Mouse (Mus musculus) gastrocnemius, adult 18-20 months (tissue): ENCODE measurements around the gene Upf2. TPM values are rescaled to one million over a fixed set of nuclear protein-coding genes. Genes with fewer than 3 reads are reported as not detected.
"Not testable (repeated sequence)": the region's sequence is repeated elsewhere in the genome, so short reads cannot be mapped to it uniquely, and the experiment has no call there.

Source experiments
- DNase-seq: peaks from one replicate; pipeline ENCODE4 v3.0.0; 2021; ENCODE audit warnings: low spot score
- total RNA-seq, 2 experiments: library from RNA; stranded (reverse); gene quantifications; 2 replicates each; pipeline ENCODE4 v1.2.3; 2021

The Upf2 gene
- total RNA-seq, 2 experiments from 2014 or later: 29.0 to 29.4 TPM

DNA sequence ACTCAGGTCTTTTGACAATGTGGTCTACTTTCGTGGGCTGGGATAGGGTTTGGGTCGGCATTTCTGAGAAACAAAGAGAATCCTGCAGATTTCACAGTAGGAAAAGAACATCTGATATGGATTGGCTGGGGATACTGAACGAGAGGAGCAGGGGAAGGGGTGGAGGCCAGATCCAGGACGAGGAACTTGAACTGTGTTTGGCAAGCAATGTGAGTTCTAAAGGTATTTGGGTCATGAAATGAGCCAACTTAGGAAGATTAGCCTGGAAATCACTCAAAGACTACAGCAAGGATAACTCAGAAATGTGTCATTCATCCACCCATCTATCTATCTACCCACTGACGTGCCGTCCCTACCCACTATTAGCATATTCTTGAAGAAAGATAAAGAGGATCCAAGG lies 116.1 kb downstream of the Upf2 start:
- no peak for DNase-seq

- DNase-seq: no peak
Observed at GRCm38 (mm10) chr2:6070925-6071324, 119.7 kb downstream of the Upf2 start.

GRCm38 (mm10) chr2:6071598-6072440 lies 120.5 kb downstream of the Upf2 start:
- no peak for DNase-seq

DNA sequence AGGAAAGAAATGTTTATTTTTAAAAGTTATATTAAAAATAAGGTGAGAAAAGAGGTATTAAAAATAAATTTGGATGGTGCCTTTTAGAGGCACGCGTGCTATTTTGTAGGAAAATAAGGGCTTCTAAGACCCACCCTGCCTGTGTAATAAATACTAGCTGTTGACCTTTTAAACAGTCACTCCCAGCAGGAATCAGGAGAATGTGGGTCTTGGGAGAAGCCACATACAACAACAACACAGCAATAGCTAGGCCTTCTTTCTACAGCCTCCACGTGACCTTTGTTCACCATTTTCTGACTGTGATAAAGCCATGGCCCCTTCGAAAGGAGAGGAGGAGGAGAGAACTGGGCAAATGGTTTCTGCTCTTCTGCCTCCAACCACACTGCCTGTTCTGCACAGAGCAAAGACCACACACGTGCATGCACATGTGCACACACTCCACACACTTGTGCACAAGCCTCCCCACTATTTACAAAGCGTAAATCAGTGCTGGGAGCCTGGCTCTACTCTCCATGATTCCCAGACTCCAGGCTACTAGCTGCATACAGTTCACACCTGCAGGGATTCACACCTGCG lies 121.5 kb downstream of the Upf2 start:
- no peak for DNase-seq

DNA sequence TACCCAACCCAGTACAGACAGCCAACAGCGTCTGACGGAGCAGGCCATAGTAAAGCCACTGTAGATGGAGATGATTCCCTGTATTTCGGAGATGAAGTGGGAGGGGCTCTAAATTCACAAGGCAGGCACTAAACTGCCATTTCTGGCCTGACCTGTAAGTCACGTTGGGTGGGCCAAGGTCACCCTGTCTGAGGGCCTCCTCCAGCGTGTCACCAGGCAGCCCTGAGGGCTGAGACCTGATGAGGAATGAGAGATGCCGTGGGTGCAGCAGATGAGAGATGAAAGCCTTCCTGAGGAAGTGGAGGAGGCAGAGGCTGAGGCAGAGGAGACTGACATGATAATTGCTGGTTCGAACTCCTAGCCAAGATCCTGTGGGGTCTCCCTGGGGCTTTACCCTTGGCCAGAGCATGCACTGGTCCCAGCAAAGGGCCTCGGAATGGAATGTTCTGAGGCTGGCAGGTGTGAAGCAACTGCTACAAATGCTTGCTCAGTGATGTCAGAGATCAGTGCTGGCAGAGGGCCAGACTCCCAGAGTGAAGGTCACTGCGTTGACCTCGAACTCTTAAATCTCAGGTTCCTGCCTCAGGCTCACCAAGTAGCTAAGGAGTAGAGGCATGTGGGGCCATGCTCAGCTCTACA lies 123.7 kb downstream of the Upf2 start:
- DNase-seq: no peak

DNA sequence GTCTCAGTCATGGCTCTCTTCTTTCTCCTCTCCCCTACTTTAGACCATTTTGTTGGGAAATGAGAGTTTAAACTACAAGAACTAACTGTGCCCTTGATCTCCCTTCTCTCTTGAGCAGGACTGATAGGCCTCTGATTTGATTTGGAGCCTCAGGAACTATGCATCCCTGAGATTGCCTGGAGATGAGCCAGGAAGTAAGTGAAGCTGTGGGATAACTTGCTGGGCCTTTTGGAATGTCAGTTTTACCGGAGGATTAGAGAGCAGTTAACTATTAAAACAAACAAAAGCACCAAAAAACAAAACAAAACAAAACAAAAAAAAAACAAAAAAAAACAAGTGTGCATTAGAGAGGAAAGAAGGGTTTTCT lies 124.2 kb downstream of the Upf2 start:
- no peak for DNase-seq

- no peak for DNase-seq
Observed at GRCm38 (mm10) chr2:6080037-6080436, 128.8 kb downstream of the Upf2 start.

GRCm38 (mm10) chr2:6081108-6081507 lies 129.8 kb downstream of the Upf2 start:
- DNase-seq: no peak

GRCm38 (mm10) chr2:6082615-6083014 lies 131.3 kb downstream of the Upf2 start:
- DNase-seq: no peak

DNA sequence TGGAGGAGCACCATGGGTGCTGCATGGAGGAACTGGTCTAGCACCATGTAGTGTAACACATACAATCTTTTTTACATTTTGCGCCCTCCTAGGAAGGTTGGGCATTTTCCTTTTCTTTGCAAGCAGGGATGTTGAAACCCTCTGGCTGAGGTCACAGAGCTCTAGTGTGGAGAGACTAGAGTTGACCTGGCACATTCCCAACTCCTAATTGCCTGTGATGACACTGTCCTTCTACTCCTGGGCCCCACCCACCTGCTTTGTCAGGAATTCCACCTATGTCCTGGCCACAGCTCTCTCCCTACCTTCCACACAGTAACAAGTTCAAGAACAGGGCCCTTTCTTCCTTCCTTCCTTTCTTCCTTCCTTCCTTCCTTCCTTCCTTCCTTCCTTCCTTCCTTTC lies 132.4 kb downstream of the Upf2 start:
- no peak for DNase-seq

DNA sequence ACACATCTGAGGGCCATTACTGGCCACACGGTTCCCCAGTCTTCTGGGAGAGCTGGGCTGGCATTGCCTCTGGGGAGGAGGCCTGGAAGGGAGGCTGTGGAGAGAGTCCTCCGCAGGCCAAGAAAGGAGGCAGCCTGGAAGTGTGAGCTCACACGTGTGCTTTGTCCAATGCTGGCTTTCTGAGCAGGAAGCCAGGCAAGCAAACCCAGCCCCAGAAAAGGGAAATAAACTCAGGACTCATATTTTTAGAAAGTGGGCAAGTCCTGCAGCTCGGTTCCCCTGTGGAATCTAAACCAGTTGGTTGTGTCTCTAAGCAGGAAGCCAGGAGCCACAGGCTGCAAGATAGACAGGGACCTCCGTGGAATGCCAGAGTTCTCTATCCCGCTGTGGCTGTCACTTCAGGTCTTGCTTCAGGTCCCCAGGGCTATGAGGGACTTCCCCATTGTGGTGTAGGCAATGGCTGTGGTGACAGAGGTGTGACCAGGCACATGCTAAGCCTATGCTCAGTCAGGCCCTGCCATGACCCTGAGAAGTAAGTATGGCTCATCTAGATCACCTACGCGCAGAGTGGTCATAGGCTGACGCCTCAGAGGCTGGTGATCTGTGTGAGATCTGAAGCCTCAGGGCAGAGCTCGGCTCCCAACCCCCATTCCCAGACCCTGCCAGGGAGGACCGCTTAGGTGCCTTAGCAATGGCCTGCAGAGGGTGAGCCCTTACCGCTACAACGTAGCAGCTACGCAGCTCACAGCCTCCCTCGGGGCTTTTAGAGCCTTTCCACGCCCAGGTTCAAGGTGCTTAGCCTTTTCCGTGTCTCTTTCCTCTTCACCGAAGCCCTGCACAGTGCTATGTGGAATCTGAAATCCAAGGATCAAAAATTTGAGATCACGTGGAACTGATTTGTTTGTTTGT lies 134.6 kb downstream of the Upf2 start:
- no peak for DNase-seq

DNA sequence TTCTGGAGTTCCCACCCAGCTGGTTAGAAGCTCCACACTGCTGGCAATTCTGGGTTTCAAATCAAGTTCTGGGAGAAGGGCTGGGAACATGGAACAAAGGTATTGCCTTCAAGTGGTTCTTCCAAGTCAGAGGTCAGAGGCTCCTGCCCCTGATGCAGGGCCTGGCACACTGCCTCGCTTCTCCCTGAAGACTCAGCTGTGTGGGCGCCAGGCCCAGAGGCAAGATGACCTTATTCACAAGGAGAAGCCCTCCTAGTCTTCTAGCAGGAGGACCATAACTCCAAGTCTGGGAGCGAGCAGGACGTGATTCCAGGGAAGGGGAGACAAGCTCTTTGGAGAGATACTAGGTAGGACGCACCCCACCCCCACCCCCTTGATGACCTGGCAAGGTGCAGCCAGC lies 135.9 kb downstream of the Upf2 start:
- DNase-seq: peak; percentile 42

GRCm38 (mm10) chr2:6089941-6090340 lies 138.7 kb downstream of the Upf2 start:
- not testable (repeated sequence) for DNase-seq

GRCm38 (mm10) chr2:6097113-6097716 lies 145.9 kb downstream of the Upf2 start:
- DNase-seq: no peak

GRCm38 (mm10) chr2:6098924-6099323 lies 147.7 kb downstream of the Upf2 start:
- DNase-seq: peak; percentile 27

DNA sequence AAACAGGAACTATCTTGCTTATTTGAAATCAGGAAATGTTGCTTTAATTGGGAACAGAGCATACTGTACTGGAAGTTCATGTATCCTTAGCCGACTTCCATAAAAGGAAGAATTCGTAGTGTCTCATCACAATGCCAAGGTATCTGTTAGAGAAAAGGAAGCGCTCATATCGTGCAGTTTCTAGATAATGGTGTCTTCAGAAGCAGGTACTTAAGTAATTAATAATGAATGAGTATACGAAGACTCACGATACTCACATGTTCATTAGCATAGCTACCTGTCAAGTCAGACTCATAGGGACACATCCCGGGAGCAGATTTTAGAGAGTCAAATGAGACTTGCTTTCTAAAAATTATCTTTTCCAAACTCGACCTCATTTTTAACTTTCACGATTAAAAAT lies 148.2 kb downstream of the Upf2 start:
- DNase-seq: no peak

GRCm38 (mm10) chr2:6100027-6100749 lies 148.9 kb downstream of the Upf2 start:
- DNase-seq: no peak

- no peak for DNase-seq
Observed at GRCm38 (mm10) chr2:6100755-6101154, 149.5 kb downstream of the Upf2 start.

DNA sequence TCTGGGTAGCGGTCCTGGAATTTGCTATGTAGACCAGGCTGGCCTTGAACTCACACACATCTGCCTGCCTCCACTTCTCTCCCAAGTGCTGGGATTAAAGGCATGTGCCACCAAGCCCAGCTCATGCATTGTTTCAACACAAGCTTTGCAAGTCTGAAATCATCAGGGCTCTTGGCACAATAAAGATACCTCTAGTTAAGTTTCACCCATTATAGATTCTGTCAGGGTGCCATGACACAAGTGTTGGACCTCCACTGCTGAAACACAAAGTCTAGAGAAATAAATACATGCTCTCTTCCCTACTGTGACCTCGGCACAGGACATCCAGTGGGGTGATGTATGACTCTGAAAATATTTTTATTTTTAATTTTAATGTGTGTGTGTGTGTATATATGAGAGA lies 154.2 kb downstream of the Upf2 start:
- no peak for DNase-seq
